Mouse (Mus musculus) adrenal gland, adult 18-20 months (tissue): ENCODE data around the gene Fhad1. TPM values are rescaled to one million over a fixed set of nuclear protein-coding genes. Genes with fewer than 3 reads are reported as not detected.
"Not testable (repeated sequence)": the region's sequence is repeated elsewhere in the genome, so short reads cannot be mapped to it uniquely, and the experiment has no call there.

Source experiments
- DNase-seq, 2 experiments: peaks; one replicate each; pipeline ENCODE4 v3.0.0; 2021 to 2022; ENCODE audit warnings: low spot score in 2 of 2
- total RNA-seq, 2 experiments: library from RNA; stranded (reverse); gene quantifications; 1 replicate in 1 of 2; 2 replicates in 1 of 2; pipeline ENCODE4 v1.2.3; 2021

The Fhad1 gene
- total RNA-seq, 2 experiments from 2014 or later, result 0.60 to 0.70 TPM

DNA sequence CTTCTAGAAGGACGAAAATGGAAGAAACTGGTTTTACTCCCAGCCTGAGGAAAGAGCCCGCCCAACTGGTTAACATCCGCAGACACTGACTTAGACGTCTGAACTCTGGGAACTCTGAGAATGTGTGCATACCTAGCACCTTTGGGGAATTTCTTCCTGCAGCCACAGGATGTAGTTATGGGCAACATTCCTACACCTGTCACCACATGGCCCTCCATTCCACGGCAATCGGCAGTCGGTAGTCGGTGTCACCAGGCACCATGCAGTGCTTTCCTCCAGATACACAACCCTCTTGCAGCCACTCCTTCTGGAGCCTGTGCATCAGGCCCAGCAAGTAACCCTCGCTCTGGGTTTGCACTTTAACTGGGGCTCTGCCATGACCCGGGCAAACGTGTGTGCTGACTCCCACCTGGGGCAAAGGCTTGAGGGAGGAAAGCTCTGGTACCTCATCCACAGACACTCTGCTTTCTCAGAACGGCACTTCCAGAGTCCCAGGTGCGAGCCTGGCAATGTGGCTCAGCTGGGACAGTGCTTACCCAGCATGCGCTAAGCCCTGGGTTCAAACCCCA, 30.8 kb upstream of the Fhad1 start:
- no peak for DNase-seq

DNA sequence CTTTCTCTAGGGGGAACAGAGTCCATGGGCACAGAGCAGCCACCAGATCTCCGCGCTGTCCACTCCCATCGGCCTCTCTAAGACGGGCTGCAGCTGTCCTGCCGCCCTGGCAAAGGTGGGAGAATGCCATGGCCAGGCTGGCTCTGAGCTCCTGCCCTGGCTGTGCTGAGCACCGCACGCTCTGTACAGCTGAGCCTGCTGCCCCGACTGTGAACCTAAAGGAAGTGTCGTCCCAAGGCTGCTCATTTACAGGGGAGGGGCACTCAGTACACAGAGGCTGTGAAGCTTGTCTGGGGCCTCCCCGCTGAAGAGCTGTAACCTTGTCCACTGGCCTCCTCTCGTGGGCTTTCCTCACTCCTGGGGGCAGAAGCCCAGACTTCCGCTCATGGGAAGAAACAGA, 29.6 kb upstream of the Fhad1 start:
- DNase-seq, result no peak

DNA sequence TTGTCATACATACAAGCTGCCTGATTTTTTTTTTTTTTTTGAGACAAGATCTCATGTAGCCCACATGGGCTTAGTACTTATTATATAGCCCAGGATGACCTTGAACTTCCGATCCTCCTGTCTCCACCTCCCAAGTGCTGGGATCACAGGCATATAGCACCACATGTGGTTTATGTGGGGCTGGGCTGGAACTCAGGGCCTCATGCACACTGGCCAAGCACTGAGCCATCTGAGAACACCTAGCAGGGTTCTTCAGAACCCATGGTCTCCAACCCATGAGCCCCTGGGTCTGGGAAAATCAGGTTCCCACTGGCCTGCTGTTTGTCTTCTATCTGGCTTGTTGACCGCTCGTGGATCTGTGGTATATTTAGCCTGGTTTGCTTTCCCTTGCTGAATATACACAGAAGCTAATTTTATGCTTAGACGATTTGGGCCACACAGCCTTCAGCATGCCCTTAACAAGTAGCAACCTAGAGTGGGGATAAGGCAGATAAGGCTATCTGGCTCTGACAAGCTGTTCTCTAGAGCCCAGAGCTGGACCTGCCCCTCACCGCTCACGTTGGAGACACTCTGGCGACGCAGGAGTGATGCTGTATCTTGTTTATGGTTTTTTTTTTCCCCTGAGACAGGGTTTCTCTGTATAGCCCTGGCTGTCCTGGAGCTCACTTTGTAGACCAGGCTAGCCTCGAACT, 24.9 kb upstream of the Fhad1 start:
- DNase-seq, result no peak

DNA sequence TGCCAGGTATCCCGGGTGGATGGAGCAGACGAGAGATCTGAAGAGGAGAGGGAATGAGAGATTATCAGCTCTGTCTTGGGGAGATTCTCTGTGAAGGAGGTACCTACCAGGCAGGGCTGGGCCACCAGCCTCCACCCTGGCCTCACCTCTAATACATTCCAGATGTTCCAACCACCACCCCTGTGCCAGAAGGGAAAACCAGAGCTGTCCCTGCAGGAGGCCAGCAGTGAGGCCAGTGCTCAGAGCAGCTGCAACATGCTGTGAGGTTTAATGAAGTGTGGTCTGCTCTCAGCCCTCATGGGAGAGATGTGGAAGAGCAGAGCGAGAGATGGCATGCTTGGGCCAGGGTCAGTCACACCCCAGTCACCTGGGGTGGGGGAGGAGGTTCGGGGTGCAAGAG, 23.0 kb upstream of the Fhad1 start:
- DNase-seq, result no peak

DNA sequence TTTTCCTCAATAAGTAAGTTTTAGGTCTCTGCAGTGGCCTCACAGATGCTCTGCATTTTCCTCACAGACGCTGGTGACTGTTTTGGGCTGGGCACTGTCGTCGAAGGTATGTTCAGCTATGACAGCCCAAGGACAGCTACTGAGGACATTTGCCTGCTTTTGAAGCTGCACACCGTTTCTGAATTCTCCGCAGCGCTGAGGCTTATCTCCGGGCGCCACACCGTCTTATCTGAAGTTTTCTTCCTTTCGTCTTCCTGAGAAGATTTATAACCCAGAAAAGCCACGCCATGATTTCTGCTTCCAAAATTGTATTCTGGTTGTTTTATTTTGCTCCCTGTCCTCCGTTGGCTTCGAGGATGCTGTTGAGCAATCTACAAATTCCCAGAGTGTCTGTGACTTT, 13.7 kb upstream of the Fhad1 start:
- no peak for DNase-seq

DNA sequence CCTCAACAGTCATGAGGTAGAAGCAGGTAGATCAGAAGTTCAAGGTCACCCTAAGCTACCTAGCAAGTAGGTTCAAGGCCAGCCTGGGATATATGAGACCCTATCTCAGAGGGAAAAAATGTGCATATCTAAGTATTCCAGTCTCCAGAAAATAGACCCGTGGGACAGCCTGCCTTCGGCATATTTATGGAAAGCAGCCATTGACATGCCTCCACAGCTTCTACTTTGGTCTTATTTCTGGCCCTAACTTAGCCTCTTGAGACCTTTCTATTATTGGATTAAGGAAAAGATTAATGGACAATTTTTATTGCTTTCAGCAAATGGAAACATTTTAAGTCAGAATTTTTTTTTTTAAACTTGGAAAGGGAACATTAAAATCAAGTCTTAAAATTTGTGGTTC, 12.1 kb upstream of the Fhad1 start:
- DNase-seq, result no peak

- no peak for DNase-seq
These were observed 9.7 kb upstream of the Fhad1 start for GRCm38 (mm10) chr4:142024536-142024935.

DNA sequence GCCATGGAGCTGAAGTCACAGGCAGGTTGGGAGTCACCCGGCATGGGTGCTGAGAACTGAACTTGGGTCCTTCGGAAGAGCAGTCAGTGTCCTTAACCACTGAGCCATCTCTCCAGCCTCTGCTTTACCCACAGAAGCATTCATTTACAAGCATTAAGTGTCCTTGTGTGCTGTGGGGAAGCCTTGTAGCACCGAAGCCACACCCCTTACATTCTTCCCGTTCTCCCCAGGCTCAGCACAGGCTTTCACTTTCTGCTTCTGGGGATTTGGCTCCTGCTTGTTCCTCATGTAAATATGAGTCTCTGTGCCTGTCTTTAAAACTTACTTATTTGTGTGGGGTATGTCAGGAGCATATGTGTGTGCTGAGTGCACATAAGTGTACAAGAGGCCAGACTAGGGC, 8.3 kb upstream of the Fhad1 start:
- no peak for DNase-seq

- DNase-seq, result no peak
These were observed 2.8 kb upstream of the Fhad1 start for GRCm38 (mm10) chr4:142017686-142018085.

GRCm38 (mm10) chr4:142011236-142011635, 3.6 kb downstream of the Fhad1 start:
- no peak for DNase-seq

- DNase-seq, result no peak
These were observed 4.4 kb downstream of the Fhad1 start for GRCm38 (mm10) chr4:142010441-142010840.

DNA sequence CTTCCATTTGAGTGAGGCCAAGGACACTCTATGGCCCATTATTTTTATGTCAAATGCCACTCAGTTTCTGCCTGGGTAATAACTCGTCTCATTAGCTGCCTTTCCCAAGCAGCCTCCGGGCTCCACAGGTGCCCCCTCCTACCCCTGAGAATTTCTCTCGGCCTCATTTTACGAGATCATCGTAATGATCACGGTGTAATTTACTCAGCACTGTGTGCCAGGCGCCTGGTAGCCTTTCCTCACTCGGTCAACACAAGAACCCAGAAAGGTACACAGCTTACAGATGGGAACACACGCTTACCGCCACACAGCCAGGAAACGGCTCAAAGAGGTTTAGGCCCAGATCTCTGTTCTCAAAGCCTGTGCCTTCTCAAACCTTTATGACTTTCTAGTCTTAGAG, 6.7 kb downstream of the Fhad1 start:
- DNase-seq, result no peak

GRCm38 (mm10) chr4:142000581-142000980, 14.3 kb downstream of the Fhad1 start:
- DNase-seq, result no peak

DNA sequence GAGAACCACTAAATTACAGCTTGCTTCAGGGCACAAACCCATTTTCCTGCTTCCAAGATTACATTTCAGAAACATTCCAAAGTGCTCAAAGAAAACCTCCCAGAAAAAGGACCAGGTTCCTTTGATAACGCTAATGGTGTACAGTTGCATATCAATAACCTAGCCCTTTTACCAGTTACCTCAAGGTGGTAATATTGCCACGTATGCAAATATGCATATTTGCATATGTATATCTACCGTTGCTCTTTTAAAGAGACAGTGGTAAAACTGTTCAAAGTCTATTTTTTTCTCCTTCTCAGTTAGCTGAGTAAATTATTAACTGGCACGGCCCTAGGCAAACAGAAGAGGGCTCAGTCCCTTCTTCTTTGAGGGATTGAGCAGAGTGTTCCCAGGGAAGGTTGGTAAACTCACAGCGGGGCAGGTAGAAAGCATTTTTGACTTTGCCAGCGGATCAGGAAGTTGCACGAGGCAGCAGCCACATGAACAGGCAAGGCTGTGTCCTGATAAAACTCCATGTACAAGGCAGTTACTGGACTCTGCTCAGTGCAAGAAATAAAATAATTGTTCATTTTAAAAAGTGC, 15.3 kb downstream of the Fhad1 start:
- DNase-seq, result no peak

DNA sequence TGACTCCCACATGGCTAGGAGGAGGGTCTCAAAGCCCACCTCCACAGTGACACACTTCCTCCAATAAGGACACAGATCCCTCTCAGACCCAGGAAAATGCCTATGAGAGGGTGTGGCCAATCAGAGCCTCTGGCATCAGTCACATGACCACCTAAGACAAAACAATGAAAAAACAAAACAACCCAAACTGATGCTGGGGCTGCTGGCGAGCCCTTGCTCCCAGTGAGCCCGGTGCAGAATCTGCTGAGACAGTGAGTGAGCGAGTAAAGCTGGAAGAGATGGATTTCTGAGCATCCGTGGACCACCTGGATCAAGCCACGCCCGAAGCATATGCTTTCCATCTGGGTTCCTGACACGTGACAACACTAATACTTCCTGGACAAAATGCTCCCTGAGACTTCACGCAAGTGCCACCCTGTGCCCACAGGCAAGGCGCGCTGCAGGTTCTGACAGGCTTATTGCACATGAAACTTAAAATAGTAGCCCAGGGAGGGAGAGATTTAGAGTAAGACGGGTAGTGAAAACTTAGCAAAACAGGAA, 16.5 kb downstream of the Fhad1 start:
- no peak for DNase-seq

- DNase-seq, result no peak
These were observed 18.0 kb downstream of the Fhad1 start for GRCm38 (mm10) chr4:141996880-141997279.

GRCm38 (mm10) chr4:141996086-141996485, 18.8 kb downstream of the Fhad1 start:
- no peak for DNase-seq

DNA sequence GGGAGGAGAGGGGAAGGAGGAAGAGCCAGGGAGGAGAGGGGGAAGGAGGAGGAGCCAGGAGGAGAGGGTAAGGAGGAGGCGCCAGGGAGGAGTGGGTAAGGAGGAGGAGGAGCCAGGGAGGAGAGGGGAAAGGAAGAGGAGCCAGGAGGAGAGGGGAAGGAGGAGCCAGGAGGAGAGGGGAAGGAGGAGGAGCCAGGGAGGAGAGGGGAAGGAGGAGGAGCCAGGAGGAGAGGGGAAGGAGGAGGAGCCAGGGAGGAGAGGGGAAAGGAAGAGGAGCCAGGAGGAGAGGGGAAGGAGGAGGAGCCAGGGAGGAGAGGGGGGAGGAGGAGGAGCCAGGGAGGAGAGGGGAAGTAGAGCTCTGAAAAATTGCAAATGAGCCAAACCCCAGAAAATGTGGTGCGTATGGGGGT, 20.8 kb downstream of the Fhad1 start:
- not testable (repeated sequence) for DNase-seq

DNA sequence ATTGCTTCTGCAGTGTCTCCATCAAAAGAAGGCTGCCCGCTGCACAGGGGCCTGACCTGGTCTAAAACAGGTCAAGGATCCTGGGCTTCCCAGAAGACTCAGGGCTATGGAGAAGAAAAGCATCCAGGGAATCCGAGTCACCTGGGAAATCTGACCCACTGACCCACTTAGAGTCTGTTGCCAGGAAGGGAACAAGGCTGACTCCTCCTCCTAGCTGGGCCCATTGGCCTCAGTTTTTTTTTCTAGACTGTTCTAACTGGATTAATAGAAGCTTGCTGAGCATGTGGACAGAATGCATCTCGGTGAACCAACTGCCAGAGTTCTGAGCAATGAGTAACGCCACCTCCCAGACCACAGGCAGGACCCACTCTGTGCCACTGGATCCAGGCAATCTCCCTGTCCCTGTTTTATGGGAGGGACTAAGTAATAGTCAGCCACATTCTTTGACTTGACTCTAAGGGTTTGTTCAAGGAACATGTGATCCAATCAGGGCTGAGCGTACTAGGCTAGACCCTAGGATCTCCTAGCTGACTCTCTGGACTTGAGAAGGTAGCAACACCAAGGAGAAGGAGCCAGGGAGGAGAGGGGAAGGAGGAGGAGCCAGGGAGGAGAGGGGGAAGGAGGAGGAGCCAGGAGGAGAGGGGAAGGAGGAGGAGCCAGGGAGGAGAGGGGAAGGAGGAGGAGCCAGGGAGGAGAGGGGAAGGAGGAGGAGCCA, 21.4 kb downstream of the Fhad1 start:
- DNase-seq, result no peak

GRCm38 (mm10) chr4:141992530-141993204, 22.2 kb downstream of the Fhad1 start:
- no peak for DNase-seq

DNA sequence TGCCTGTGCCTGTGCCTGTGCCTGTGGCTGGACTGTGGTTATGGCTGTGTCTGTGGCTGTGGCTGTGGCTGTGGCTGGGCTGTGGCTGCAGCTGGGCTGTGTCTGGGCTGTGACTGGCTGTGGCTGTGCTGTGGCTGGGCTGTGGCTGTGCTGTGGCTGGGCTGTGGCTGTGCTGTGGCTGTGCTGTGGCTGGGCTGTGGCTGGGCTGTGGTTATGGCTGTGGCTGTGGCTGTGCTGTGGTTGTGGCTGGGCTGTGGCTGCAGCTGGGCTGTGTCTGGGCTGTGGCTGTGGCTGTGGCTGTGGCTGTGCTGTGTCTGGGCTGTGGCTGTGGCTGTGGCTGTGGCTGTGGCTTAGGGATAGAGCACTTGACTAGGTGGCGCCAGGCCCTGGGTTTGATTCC, 26.7 kb downstream of the Fhad1 start:
- DNase-seq, result no peak
